Mouse (Mus musculus): ENCODE results near the gene Lhfpl2. TPM values are rescaled to one million over a fixed set of nuclear protein-coding genes. Genes with fewer than 3 reads are reported as not detected.
"Not testable (repeated sequence)": the region's sequence is repeated elsewhere in the genome, so short reads cannot be mapped to it uniquely, and the experiment has no call there.

Gene Lhfpl2
- 18.2 and 19.1 TPM in 2 replicates for polyA plus RNA-seq (2015; fragmentation: Nextera tagmentation; extraction: Ambion mirVana)

DNA sequence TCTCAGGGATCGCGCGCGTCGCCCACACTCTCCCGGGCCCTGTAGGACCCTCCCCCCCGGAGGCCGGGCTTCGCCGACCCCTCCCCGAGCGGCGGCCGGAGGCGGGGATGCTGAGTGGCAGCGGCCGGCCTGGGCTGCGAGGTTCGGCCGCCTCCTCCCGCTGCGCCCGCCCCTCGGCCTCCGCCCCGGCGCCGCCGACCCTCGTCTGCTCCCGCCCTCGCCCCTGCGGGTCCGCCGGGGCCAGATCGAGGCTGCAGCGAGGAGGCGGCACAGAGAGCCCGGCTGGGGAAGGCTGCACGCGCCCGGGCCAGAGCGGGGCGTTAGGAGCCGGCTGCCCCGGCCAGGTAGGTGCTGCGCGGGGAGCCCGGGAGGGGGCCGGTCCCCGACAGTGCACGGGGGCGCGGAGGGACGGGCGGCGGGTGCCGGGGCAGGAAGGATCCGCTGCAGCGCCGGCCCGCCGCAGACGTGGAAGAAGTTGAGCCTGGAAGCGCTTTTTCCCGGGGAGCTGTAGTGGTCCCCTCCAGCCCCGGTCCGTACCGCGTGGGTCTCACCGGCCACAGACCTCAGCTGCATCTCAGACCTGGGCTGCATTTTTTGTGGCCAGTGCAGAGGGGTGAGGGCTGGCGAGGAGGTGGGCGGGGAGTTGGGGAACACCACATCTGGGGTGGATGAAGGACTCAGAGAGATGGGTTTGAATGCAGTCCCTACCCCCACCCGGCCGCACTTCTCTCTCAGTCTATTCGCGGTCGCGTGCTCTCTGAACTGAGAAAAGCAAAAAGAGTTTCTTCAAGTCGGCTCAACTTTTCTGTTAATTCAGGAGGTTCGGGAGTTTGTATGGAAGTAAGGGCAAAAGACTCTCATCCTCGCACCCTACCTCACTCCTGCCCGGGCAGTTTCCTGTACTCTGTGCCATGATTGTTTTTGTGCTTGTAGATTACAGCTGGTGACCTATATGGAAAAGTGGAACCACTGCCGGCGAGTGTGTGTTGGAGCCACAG, at the start of gene Lhfpl2:
TSS of gene Lhfpl2 (plus strand) at position 234 of the 998 bp plus-strand sequence.
- H3K27me3 ChIP-seq (replicated peaks) = no peaks in the 10 kb centered on the region
- peak within 1 kb of the TSS; percentile 97 for H3K4me2 ChIP-seq
- peak within 1 kb of the TSS; percentile 69 for H3K9ac ChIP-seq
- H3K9me3 ChIP-seq = no peaks in the 10 kb centered on the region
- WGBS = 1% methylated on average over 63 of the region's 85 CpGs
- ATAC-seq (ENCODE audit: insufficient read depth, low FRiP score, low read depth) = peak; percentile 75
- H3K36me3 ChIP-seq = no peaks in the 10 kb centered on the region
- H3K4me3 ChIP-seq (replicated peaks) = peak within 1 kb of the TSS; percentile 83
- H3K27ac ChIP-seq = peak within 1 kb of the TSS; percentile 74
- peaks cover 10% of the 10 kb centered on the region for H3K4me1 ChIP-seq

DNA sequence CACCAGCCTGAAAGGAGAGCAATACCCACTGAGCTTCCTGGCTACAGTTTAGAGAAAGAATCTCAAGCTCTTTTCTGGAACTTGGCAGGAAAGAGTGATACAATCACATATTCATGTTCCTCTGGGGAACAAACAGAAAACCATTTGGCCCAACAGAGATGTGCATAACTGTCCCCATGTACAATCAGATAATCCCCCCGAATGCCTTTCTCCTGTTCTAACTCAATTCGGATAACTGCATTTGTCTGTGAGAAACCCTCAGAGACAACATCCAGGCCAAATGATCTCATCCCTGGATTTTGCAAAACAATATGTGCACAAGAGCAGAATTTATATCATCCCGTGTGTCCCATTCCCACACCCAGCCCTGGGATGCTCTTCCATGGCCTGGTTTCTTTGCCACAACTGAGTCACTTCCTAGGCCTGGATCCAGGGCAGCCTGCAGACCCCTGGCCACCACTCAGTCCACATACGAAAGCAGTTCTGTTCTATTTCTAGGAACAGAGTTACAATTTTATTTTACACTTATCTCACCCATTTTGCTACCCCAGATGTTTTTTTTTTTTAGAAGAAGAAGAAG, 45.5 kb upstream of the Lhfpl2 start:
- no peak for ATAC-seq (ENCODE audit: insufficient read depth, low FRiP score, low read depth)
- no peak overlapping the region for H3K9ac ChIP-seq
- 72% methylated on average over 4 of the region's 4 CpGs for WGBS

DNA sequence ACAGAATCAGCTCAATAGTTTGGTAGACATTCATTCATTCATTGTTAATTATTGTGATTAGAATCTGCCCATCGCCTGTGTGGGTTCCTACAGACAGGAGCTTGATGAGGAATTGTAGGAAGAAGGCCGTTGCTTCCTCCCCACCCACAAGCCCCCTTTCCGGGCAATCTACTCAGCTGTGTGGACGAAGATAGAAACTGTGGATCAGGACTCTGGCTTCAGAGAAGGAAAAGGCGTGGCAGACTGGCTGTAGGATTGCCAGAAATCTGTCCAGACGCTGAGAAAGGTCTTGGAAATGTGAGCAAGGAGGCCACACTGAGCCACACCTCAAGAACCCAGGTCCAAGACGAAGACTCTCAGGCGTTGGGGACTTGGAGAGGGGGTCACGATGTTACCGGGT, 43.6 kb upstream of the Lhfpl2 start:
- no peaks in the 10 kb centered on the region for H3K4me1 ChIP-seq
- no peak overlapping the region for H3K9ac ChIP-seq
- H3K27me3 ChIP-seq (replicated peaks) = no peaks in the 10 kb centered on the region
- no peak for ATAC-seq (ENCODE audit: insufficient read depth, low FRiP score, low read depth)
- 70% methylated on average over 10 of the region's 10 CpGs for WGBS
- no peaks in the 10 kb centered on the region for H3K9me3 ChIP-seq
- no peak overlapping the region for H3K27ac ChIP-seq
- no peak overlapping the region for H3K4me3 ChIP-seq (replicated peaks)
- no peaks in the 10 kb centered on the region for H3K36me3 ChIP-seq
- H3K4me2 ChIP-seq = no peak overlapping the region

More for the DNA sequence above, 45.5 kb upstream of the Lhfpl2 start:
- no peaks in the 10 kb centered on the region for H3K36me3 ChIP-seq
- H3K4me2 ChIP-seq = no peak overlapping the region
- no peaks in the 10 kb centered on the region for H3K9me3 ChIP-seq
- no peaks in the 10 kb centered on the region for H3K4me1 ChIP-seq
- H3K27ac ChIP-seq = no peak overlapping the region
- no peak overlapping the region for H3K4me3 ChIP-seq (replicated peaks)
- no peaks in the 10 kb centered on the region for H3K27me3 ChIP-seq (replicated peaks)

DNA sequence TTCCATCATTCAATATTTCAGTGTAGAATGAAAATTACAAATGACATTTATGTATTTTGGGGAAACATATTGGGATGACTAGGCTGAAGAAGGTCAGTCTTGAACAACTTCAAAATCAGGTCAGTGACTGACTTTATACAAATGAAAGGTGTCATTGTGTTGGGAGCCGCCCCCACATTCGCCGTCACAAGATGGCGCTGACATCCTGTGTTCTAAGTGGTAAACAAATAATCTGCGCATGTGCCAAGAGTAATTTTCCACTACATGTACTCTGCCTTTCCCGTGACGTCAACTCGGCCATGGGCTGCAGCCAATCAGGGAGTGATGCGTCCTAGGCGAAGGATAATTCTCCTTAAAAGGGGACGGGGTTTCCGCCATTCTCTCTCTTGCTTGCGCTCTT, 33.0 kb upstream of the Lhfpl2 start:
- H3K4me1 ChIP-seq; H3K4me3 ChIP-seq (replicated peaks); H3K4me2 ChIP-seq; H3K36me3 ChIP-seq; H3K9me3 ChIP-seq; ATAC-seq (ENCODE audit: insufficient read depth, low FRiP score, low read depth); H3K9ac ChIP-seq; H3K27me3 ChIP-seq (replicated peaks); H3K27ac ChIP-seq: not testable (repeated sequence)
- 73% methylated on average over 10 of the region's 13 CpGs for WGBS

DNA sequence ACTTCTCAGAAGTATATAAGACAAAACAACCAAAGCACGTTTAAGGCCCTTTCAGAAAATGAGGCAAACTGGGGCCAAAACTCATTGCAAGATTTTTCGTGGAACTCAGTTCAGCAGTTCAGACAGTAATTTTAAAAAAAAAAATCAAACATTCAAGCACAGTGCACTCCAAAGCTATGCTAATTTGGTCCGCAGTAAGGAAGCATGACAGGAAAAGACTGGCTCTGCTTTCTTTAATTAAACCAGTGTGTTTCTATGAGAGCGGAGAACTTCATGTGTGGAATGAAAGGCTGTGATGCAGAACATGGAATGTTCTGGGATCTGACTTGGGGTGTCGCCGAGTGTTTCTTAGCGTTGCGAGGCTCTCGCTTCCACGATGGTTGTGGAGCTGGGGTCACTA, 28.4 kb upstream of the Lhfpl2 start:
- Histone ChIP-seq H3K27me3 (replicated peaks) (no peaks in the 10 kb centered on the region), H3K9ac (no peak overlapping the region), H3K4me2 (no peak overlapping the region), H3K4me1 (no peaks in the 10 kb centered on the region), H3K4me3 (replicated peaks) (no peak overlapping the region), H3K36me3 (no peaks in the 10 kb centered on the region), H3K9me3 (no peaks in the 10 kb centered on the region), H3K27ac (no peak overlapping the region)
- 89% methylated on average over 10 of the region's 10 CpGs for WGBS
- no peak for ATAC-seq (ENCODE audit: insufficient read depth, low FRiP score, low read depth)

DNA sequence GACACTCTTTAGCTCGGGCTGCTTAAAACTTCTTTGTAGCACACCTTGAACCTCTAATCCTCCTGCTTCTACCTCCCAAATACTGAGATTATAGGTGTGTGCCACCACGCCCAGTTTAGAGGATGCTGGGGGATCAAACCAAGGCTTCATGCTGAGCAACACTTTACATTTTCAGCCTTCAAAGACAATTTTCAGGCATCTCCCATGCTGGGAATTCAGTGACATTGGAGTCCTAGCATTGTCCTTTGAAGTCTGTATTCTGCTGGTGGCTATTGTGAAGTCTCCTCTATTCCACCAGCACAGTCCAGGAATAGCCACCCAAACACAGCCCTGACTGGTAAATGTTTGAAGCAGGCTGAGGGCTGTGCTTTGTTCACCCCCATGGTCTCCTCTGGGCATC, 27.0 kb upstream of the Lhfpl2 start:
- ATAC-seq (ENCODE audit: insufficient read depth, low FRiP score, low read depth) = no peak

DNA sequence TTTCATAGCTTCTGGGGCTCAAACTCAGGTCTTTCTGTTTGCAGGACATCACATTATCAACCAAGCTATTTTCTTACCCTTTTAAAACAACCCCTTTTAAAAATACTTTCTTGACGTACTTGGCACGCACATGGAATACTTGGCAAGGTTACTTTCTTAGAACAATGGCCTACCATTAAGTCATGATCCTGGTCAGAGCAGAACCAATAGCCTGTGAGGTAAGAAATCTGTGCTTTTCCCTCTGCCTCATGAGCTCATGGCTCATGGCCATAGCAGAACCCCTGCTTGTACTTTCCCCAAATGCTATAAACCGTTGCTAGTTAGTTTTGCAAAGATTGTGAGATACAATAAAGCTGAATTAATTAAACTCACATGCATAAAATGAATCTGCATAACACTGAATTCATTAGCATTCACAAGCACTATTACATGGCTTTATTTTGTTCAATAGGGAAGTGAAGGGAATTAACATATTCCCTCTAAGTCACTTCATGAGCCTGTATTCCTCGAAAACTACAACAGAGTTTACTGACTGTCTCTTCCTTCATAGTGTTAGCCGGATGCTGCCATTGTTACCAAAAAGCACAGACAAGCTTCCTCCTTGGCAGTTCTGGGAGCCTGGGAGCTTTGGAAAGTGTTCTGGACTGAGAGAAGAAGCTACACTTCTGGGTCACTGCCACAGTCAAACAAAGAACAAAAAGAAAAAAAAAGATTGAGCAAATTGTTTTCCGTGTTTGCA, 20.1 kb upstream of the Lhfpl2 start:
- H3K4me3 ChIP-seq (replicated peaks) = no peak overlapping the region

More for the DNA sequence above, 27.0 kb upstream of the Lhfpl2 start:
- 87% methylated on average over 2 of the region's 2 CpGs for WGBS
- no peaks in the 10 kb centered on the region for H3K36me3 ChIP-seq
- no peak overlapping the region for H3K27ac ChIP-seq
- H3K4me3 ChIP-seq (replicated peaks) = no peak overlapping the region
- H3K9ac ChIP-seq = no peak overlapping the region
- H3K9me3 ChIP-seq = no peaks in the 10 kb centered on the region
- H3K4me1 ChIP-seq = no peaks in the 10 kb centered on the region
- no peaks in the 10 kb centered on the region for H3K27me3 ChIP-seq (replicated peaks)
- H3K4me2 ChIP-seq = no peak overlapping the region

DNA sequence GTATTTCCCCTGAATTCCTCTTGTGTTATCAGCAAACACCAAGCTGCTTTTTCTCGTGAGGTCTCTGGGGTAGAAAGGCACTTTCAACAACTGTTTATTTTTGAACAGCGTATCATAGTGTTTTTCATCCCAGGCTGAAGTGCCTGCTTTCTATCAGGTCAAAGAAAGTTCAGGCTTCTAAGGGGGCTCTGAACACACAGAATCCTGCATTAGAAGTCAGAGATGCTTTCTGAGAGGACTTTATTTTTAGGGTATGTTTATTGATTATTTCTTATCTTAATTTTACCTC, 19.6 kb upstream of the Lhfpl2 start:
- no peak overlapping the region for H3K4me2 ChIP-seq
- H3K27me3 ChIP-seq (replicated peaks) = no peaks in the 10 kb centered on the region
- H3K36me3 ChIP-seq = no peaks in the 10 kb centered on the region
- H3K4me1 ChIP-seq = no peaks in the 10 kb centered on the region
- no peaks in the 10 kb centered on the region for H3K9me3 ChIP-seq
- 10% methylated on average over 2 of the region's 2 CpGs for WGBS
- H3K4me3 ChIP-seq (replicated peaks) = no peak overlapping the region
- H3K9ac ChIP-seq = no peak overlapping the region
- peak overlapping the region; percentile 22; the same call in 1 of the 2 replicates for H3K27ac ChIP-seq
- ATAC-seq (ENCODE audit: insufficient read depth, low FRiP score, low read depth) = no peak

More for the DNA sequence above, 20.1 kb upstream of the Lhfpl2 start:
- Histone ChIP-seq H3K4me2 (no peak overlapping the region), H3K27ac (peak overlapping the region; percentile 22; the same call in 1 of the 2 replicates), H3K9me3 (no peaks in the 10 kb centered on the region), H3K4me1 (no peaks in the 10 kb centered on the region), H3K9ac (no peak overlapping the region), H3K36me3 (no peaks in the 10 kb centered on the region), H3K27me3 (replicated peaks) (no peaks in the 10 kb centered on the region)
- WGBS = 40% methylated on average over 6 of the region's 6 CpGs
- no peak for ATAC-seq (ENCODE audit: insufficient read depth, low FRiP score, low read depth)

DNA sequence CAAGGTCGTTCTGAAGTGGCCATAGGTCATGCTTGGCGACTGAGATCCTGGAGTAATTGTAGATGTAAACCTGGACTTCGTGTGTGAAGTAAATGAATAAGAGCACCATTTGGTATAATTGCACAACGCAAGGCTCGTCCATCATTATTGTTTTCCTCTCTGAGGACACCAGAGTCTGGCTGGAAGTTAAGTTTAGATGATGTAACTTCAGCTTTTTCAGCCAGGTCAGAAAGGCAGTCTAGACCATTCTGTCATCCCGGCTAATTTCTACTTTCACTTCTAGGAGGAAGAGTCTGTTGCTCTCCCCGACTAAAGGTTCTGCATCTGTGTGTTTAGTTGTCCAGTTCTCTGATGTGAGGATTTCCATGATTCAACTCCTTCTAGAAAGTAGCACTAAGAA, 7.6 kb upstream of the Lhfpl2 start:
- no peak overlapping the region for H3K4me3 ChIP-seq (replicated peaks)
- no peaks in the 10 kb centered on the region for H3K36me3 ChIP-seq
- no peaks in the 10 kb centered on the region for H3K4me1 ChIP-seq
- H3K9me3 ChIP-seq = no peaks in the 10 kb centered on the region
- ATAC-seq (ENCODE audit: insufficient read depth, low FRiP score, low read depth) = no peak
- no peak overlapping the region for H3K27ac ChIP-seq
- no peaks in the 10 kb centered on the region for H3K27me3 ChIP-seq (replicated peaks)
- no peak overlapping the region for H3K4me2 ChIP-seq
- 36% methylated on average over 7 of the region's 7 CpGs for WGBS
- H3K9ac ChIP-seq = no peak overlapping the region

DNA sequence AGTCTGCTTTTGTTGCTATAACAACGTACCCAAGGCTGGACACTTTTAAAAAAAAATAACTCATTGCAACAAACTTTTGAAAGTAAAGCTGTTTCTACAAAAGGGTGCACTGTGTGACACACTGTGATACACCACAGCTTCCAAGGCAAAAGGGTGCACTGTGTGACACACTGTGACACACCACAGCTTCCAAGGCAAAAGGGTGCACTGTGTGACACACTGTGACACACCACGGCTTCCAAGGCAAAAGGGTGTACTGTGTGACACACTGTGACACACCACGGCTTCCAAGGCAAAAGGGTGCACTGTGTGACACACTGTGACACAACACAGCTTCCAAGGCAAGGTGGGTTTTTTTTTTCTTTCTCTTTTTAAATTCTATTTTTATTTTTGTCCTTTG, 6.8 kb upstream of the Lhfpl2 start:
- no peak for ATAC-seq (ENCODE audit: insufficient read depth, low FRiP score, low read depth)
- H3K9me3 ChIP-seq = no peaks in the 10 kb centered on the region

DNA sequence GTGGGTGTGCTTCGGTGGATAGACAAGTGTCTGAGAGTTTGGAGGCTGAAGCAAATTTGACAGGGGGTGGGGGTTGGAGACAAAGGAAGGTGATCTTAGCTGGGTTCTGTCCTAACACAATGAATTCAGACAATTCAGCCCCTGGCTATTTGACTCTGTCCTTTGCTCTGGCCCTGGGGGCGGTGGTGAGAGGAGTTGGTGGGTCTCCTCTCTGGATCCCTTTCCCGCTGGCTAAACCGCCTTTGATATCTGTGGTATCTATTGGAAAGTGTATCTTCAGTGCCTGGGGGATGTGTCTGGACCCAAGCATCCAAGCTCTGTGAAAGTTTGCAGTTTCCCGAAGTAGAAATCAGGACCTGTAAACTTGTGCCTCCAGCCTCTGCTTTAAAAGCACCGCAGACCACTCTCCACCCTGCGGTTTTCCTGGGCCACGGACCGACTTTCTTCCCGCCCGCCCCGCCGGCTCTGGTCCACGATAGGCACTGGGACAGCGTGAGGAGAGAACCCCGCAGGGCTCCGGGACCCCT, 497 bp upstream of the Lhfpl2 start:
- Histone ChIP-seq H3K9ac (peak overlapping the region; percentile 69; the same call in 1 of the 2 replicates), H3K4me3 (replicated peaks) (peak overlapping the region; percentile 83), H3K4me2 (peak overlapping the region; percentile 97), H3K27me3 (replicated peaks) (no peaks in the 10 kb centered on the region), H3K4me1 (0 out of 2 replicates have a peak, but pooled peaks cover 4% of the 10 kb centered on the region), H3K27ac (peak overlapping the region; percentile 74), H3K9me3 (no peaks in the 10 kb centered on the region), H3K36me3 (no peaks in the 10 kb centered on the region)
- 4% methylated on average over 17 of the region's 17 CpGs for WGBS
- no peak for ATAC-seq (ENCODE audit: insufficient read depth, low FRiP score, low read depth)

More for the DNA sequence above, 6.8 kb upstream of the Lhfpl2 start:
- Histone ChIP-seq H3K4me2 (no peak overlapping the region), H3K36me3 (no peaks in the 10 kb centered on the region), H3K4me1 (no peaks in the 10 kb centered on the region), H3K27ac (no peak overlapping the region), H3K9ac (no peak overlapping the region), H3K4me3 (replicated peaks) (no peak overlapping the region), H3K27me3 (replicated peaks) (no peaks in the 10 kb centered on the region)
- 90% methylated on average over 3 of the region's 3 CpGs for WGBS

Measured in stomach, embryonic 15.5 days (tissue).